Mouse (Mus musculus) liver, embryonic 14.5 days (tissue): ENCODE results near the gene Ubash3b. TPM values are rescaled to one million over a fixed set of nuclear protein-coding genes. Genes with fewer than 3 reads are reported as not detected.
A peak's percentile ranks its signal among the peaks of the same experiment; 100 is the strongest.

Experiments used
- ATAC-seq: fragments of 200-750 bp; cut with Nextera tagmentation; 2 replicates; pipeline ENCODE4 v1.8.0; 2017; ENCODE audit warnings: moderate number of reproducible peaks, mild to moderate bottlenecking, moderate library complexity; ENCODE audit not compliant: insufficient read depth
- DNase-seq, 3 experiments: peaks; one replicate each; pipeline ENCODE4 v3.0.0-alpha.2; 2012 to 2013; ENCODE audit warnings: low read depth in 3 of 3, low spot score in 3 of 3
- H3K27ac ChIP-seq: fragments of 300-500 bp; sonication (generic); 2 replicates; pipeline ENCODE4 v1.5.1; 2014; ENCODE audit warnings: moderate library complexity, mild to moderate bottlenecking, control low read depth, inconsistent platforms
- H3K27me3 ChIP-seq: fragments of 300-500 bp; sonication (generic); 2 replicates; pipeline ENCODE4 v1.6.1; 2014; ENCODE audit warnings: mild to moderate bottlenecking, low read length, moderate library complexity; ENCODE audit not compliant: control insufficient read depth, insufficient read depth
- H3K36me3 ChIP-seq: fragments of 300-500 bp; sonication (generic); replicated peaks from 2 replicates; pipeline ENCODE4 v1.6.1; 2014; ENCODE audit warnings: low read depth; ENCODE audit not compliant: control insufficient read depth, insufficient read depth
- H3K4me1 ChIP-seq, 2 experiments: fragments of 200-500 bp in 1 of 2; fragments of 300-500 bp in 1 of 2; sonication (generic) in 1 of 2; replicated peaks; 2 replicates each; pipeline ENCODE4 v1.6.1; 2012 to 2014; ENCODE audit warnings: antibody characterized with exemption in 1 of 2, inconsistent platforms in 1 of 2, low read length in 1 of 2; ENCODE audit not compliant: control insufficient read depth in 2 of 2, insufficient read depth in 2 of 2
- H3K4me2 ChIP-seq: fragments of 300-500 bp; sonication (generic); 2 replicates; pipeline ENCODE4 v1.6.1; 2014; ENCODE audit warnings: low read depth, mild to moderate bottlenecking, control low read depth, moderate library complexity
- H3K4me3 ChIP-seq, 2 experiments: fragments of 200-500 bp in 1 of 2; fragments of 300-500 bp in 1 of 2; sonication (generic) in 1 of 2; 2 replicates each; pipeline ENCODE4 v1.5.1; 2012 to 2014; ENCODE audit warnings: low read depth in 2 of 2, low read length in 2 of 2, mild to moderate bottlenecking in 2 of 2, control low read depth in 1 of 2, inconsistent platforms in 1 of 2, moderate library complexity in 1 of 2; ENCODE audit not compliant: insufficient read depth in 1 of 2
- H3K9ac ChIP-seq: fragments of 300-500 bp; sonication (generic); replicated peaks from 2 replicates; pipeline ENCODE4 v1.6.1; 2014; ENCODE audit warnings: mild to moderate bottlenecking, control low read depth, moderate library complexity
- H3K9me3 ChIP-seq: fragments of 300-500 bp; sonication (generic); 2 replicates; pipeline ENCODE4 v1.6.1; 2016; ENCODE audit warnings: low read length, mixed read lengths; ENCODE audit not compliant: control insufficient read depth
- CTCF ChIP-seq: IDR thresholded peaks from 2 replicates; pipeline ENCODE4 v1.5.1; 2016; ENCODE audit warnings: antibody characterized with exemption, low read depth, control low read depth
- EP300 ChIP-seq: IDR thresholded peaks from 2 replicates; pipeline ENCODE4 v1.6.1; 2016; ENCODE audit warnings: antibody characterized with exemption, low read depth
- WGBS: fragments of 180-500 bp; shearing (Covaris S2); extraction: QIAGEN DNeasy Blood & Tissue Kit; methylation state at CpG from one replicate; pipeline ENCODE4 v1.1.7; 2014; ENCODE audit not compliant: insufficient replicate concordance; 5-methylcytosine and 5-hydroxymethylcytosine counted together
- polyA plus RNA-seq, 2 experiments: library from polyadenylated mRNA; depleted of rRNA in 1 of 2; stranded (reverse) in 1 of 2; unstranded in 1 of 2; fragments of >200 nt; fragmentation: Nextera tagmentation in 1 of 2; extraction: Ambion mirVana in 1 of 2; gene quantifications; 2 replicates each; pipeline versions ENCODE4 v1.2.1 to v1.2.3; 2012 to 2014

Gene Ubash3b
- polyA plus RNA-seq, 2 experiments: 3.5 to 5.9 TPM

DNA sequence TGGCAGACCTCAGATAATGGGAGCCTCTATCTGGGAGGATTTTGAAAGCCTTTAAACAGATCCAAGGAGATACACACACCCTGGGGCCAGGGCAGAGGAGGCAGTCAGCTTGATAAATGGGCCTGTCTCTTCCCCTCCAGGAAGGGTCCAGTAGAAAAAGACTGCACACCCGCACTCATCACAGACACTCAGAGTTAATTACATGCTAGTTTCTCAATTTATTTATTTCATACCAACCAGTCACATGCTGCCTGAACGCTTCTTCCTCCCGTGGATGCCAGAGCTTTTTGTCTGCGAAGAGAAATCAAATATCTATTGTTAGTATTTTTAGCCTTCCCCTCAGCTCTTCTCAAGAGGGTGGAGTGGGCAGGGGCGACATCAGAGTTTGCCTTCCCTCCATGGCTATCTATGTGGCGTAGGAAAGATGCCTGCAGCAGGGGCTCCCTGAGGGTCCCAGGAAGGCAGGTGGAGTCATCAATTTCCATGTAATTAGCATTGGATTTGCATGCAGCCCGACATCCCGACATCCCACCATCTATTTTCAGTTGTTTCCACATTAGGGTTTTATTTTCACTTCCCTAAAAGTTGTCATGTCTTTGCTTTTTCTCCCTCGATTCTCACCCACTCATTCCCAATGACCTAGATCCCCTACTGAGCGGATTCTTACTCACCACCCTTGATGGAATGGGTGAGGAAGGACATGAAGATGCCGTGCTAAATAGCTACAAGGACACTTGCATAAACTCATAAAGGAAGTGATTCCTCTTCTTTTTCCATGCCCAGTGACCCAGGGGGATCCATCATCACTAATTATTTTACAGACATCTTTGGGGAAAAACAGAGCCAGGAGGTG is 110.2 kb downstream of the Ubash3b start:
- Histone ChIP-seq H3K4me2 (no peak overlapping the region), H3K4me3 (no peak overlapping the region), H3K27me3 (no peaks in the 10 kb centered on the region), H3K27ac (no peak overlapping the region), H3K4me1 (peaks cover 18 to 39% of the 10 kb centered on the region in 2 experiments), H3K36me3 (no peaks in the 10 kb centered on the region), H3K9ac (no peak overlapping the region), H3K9me3 (no peaks in the 10 kb centered on the region)
- TF ChIP-seq CTCF (no peak), EP300 (no peak)
- 52% methylated on average over 11 of the region's 11 CpGs for WGBS
- DNase-seq (no peak), ATAC-seq (no peak)

GRCm38 (mm10) chr9:41050331-41051079 is 111.0 kb downstream of the Ubash3b start:
- ATAC-seq (no peak), DNase-seq (no peak)
- Histone ChIP-seq H3K4me3 (no peak overlapping the region), H3K9ac (no peak overlapping the region), H3K36me3 (no peaks in the 10 kb centered on the region), H3K4me2 (no peak overlapping the region), H3K27me3 (no peaks in the 10 kb centered on the region), H3K27ac (no peak overlapping the region), H3K4me1 (peaks cover 18 to 39% of the 10 kb centered on the region in 2 experiments), H3K9me3 (no peaks in the 10 kb centered on the region)
- TF ChIP-seq EP300: no peak
- WGBS: 68% methylated on average over 12 of the region's 12 CpGs

DNA sequence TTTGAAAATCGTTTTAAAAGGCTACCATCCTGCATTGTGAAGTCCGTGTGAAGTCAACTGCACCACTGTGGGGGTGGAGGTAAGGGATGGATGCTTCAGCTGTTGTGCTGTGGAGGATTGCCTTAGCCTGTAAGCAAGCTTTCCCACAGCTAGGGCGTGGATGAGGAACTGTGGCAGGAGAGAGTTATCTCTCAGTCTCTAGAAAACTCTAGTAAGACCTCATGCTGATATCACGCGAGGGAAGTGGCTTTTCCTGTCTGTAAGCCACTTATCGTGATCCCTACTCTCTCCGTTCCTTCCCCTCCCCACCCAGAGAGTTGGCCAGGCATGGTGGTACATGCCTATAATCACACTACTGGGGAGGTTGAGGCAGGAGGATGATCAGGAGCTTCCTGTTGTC is 112.2 kb downstream of the Ubash3b start:
- TF ChIP-seq CTCF (no peak), EP300 (no peak)
- H3K4me1 ChIP-seq: peaks cover 18 to 39% of the 10 kb centered on the region in 2 experiments
- no peaks in the 10 kb centered on the region for H3K36me3 ChIP-seq
- no peak overlapping the region for H3K9ac ChIP-seq
- no peaks in the 10 kb centered on the region for H3K9me3 ChIP-seq
- no peak overlapping the region for H3K27ac ChIP-seq
- H3K4me2 ChIP-seq: no peak overlapping the region
- no peak overlapping the region for H3K4me3 ChIP-seq
- DNase-seq (no peak), ATAC-seq (peak; percentile 42; the same call in 1 of the 2 replicates)
- no peaks in the 10 kb centered on the region for H3K27me3 ChIP-seq
- WGBS: 11% methylated on average over 7 of the region's 7 CpGs

DNA sequence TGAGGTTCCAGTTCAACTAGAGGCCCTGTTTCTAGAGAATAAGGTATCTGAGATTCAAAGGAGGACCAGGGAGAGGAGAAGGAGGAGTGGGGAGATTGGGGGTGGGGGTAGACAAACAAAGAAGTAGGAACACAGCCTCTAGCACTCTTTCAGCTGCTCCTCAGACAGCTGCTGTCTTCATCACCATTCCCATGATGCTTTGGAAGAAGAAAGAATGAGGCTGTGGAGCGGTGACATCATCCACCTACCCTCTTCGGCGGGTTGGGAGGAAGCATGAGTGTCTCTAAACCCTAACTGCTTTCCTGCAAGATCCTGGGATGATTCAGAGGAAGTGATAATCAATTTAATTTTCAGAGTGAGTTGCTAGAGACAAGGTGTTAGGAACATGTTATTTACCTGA is 112.7 kb downstream of the Ubash3b start:
- Histone ChIP-seq H3K9me3 (no peaks in the 10 kb centered on the region), H3K4me1 (peaks cover 18 to 39% of the 10 kb centered on the region in 2 experiments), H3K36me3 (no peaks in the 10 kb centered on the region), H3K9ac (no peak overlapping the region), H3K4me2 (no peak overlapping the region), H3K27me3 (no peaks in the 10 kb centered on the region), H3K4me3 (no peak overlapping the region), H3K27ac (no peak overlapping the region)
- TF ChIP-seq EP300 (no peak), CTCF (no peak)
- no peak for ATAC-seq
- WGBS: 80% methylated on average over 3 of the region's 3 CpGs
- DNase-seq: no peak

DNA sequence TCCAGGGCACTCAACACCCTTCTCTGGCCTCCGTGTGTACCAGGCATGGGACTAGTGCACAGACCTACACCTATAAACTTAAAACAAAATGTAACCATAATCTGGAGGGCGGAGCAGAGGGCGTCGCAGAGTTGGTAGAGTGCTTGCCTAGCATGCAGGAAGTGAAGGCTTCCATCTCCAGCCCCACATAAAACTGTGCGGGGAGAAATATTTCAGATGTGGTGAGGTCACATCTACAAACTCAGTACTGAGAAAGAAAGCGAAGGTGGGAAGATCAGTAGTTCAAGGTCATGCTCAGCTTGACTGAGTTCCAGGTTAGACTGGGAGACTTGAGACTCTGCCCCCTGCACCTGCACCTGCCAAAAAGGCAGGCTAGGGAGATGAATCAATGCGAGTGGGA is 113.3 kb downstream of the Ubash3b start:
- no peak for TF ChIP-seq CTCF
- TF ChIP-seq EP300: no peak
- WGBS: 79% methylated on average over 7 of the region's 7 CpGs

More for the DNA sequence above, 113.3 kb downstream of the Ubash3b start:
- Histone ChIP-seq H3K36me3 (no peaks in the 10 kb centered on the region), H3K9ac (no peak overlapping the region), H3K27me3 (no peaks in the 10 kb centered on the region), H3K4me1 (peaks cover 18 to 39% of the 10 kb centered on the region in 2 experiments), H3K4me3 (no peak overlapping the region), H3K4me2 (no peak overlapping the region), H3K27ac (no peak overlapping the region), H3K9me3 (no peaks in the 10 kb centered on the region)
- no peak for DNase-seq
- ATAC-seq: no peak
